Mouse (Mus musculus): ENCODE data around the gene Ephb2.

Ephb2 gene

DNA sequence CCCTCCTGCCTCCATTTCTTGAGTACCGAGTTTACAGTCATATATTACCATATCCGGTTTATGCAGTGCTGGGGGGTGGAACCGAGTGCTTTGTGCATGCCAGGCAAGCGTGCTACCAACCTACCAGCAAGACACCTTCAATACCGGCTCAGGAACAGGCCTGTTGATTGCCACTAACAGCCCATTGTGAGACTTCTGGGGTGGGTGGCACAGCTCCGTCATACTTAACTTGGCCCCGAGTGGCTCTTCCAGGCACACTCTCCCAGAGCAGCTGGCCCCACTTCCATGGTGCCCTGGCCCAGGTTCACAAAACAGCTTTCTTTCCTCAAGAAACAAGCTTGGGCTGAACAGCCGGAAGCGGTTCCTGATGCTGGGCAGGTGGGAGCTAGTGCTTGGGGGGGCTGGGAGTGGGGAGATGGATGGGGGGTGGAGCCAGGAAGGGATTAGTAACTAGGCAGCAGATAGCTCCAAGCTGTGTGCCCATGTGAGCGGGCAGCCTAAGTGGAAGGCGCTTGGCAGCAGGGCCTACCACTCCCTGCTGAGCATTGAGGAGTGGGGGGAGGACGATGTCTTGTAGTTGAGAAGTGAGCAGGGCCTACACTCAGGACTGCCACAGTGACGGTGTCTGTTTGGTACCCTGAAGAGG lies 183.8 kb downstream of the Ephb2 start:
- 41% methylated on average over 13 of the region's 13 CpGs for WGBS

DNA sequence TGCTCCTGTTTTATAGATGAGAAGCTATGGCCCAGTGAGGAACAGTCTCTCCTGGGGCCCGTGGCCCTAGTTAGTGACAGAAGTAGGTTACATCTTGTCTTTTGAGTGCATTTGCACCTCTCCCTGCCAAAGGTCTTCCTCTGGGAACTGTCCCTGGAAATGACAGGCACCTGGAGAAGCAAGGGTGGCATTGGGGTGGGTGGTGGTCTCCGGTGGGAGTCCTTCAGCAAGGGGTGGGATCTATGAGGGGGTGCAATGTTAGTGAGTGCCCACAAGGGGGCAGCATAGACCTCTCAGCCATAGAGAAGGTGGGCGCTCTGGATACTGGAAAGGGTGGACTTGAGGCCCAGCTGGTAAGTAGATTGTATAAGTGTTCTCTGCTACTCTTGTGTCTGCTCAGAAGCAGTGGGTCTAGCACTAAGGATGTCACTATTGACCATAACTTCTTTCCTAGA lies 184.4 kb downstream of the Ephb2 start:
- WGBS = 42% methylated on average over 3 of the region's 3 CpGs

DNA sequence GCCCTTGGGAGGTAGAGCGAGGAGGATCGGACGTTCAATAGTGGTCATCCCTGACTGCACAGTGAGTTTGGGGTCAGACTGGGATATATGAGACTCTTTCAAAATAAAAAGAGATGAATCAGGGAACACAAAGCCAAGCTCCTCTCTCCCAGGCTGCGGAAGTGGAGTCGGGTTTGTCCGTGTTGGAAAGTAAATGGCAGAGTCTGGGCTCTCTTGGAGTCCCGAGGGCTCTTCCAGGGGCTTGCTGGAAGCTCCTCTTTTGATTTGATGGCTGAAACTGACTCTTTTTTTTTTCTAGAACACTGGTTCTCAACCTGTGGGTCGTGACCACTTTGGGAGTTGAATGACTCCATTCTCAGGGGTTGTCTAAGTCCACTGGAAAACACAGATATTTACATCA lies 185.5 kb downstream of the Ephb2 start:
- WGBS = 84% methylated on average over 8 of the region's 8 CpGs

DNA sequence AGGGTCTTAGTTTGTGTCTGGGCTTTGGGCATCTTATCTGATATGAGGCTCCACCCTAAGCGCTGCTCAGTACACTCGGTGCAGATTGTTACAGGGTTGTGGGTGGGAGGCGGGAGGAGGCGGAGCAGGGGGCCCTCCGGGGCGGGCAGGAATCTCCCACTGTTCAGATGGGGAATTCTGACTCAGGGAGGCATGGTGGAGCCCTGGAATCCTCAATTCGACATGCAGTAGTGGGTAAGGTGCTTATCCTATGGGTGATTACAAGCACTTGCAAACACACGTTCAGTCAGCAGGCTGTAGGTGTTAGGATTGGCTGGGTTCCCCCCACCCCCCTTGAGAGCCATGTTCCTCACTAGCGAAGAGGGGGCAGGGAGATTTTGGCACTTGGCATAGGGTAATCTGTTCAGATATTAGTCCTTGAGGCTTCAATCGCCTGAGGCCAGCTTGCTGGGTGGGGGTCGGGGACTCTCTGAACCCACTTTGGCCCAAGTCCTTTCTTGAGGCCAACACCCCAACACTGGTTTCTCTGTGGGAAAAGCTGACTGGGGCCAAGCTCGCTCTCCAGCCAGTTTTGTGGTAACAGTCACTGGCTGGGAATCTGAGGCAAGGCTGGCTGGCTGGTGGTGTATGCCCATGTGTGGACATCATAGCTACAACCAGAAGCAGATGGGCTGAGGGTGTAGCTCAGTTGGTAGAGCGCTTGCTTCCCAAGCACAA lies 186.2 kb downstream of the Ephb2 start:
- 27% methylated on average over 13 of the region's 13 CpGs for WGBS

DNA sequence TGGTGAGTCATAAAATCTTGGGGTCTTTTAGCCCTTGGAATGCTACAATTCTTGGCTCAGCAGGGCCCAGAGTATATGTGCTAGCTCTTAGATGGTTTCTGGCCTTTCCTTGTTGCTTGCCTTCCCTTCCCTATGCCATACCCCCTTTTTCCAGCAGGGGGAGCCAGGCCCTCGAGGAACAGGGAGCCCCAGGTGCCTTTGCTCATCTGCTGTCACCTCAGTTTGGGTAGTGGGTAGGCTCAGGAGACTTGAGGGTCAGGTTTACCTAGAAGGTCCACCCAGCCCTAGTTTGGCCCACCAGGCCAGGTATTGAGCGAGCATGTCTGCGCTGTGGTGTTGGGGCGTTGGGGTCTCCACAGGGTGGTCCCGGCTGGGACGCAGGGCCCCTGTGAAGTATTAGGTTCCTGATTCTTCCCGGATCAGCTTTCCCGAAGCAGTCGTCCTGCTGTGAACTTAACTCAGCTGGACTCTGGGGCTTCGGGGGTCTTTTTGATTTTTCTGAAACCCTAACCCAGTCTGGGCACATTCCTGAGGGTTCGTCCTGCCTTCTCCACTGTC lies 186.8 kb downstream of the Ephb2 start:
- WGBS = 14% methylated on average over 11 of the region's 11 CpGs

DNA sequence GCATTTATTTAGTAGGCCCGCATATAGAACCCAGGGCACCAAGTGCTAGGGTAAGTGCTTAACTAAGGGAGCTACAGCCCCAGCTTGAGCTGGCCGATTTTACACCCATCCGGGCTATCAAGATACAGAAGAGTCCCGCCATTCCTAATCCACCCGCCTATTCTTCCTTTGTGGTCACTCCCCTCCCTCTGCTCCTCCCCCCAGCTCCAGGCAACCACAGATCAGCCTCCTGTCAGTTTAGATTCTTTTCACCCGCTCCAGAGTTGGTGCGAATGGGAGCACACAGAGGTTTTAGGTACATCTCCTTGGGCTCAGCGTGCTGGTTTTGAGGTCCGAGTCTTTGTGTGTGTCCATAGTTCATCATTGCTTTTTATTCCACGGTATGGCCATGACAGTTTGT lies 196.9 kb downstream of the Ephb2 start:
- WGBS = 27% methylated on average over 10 of the region's 10 CpGs

DNA sequence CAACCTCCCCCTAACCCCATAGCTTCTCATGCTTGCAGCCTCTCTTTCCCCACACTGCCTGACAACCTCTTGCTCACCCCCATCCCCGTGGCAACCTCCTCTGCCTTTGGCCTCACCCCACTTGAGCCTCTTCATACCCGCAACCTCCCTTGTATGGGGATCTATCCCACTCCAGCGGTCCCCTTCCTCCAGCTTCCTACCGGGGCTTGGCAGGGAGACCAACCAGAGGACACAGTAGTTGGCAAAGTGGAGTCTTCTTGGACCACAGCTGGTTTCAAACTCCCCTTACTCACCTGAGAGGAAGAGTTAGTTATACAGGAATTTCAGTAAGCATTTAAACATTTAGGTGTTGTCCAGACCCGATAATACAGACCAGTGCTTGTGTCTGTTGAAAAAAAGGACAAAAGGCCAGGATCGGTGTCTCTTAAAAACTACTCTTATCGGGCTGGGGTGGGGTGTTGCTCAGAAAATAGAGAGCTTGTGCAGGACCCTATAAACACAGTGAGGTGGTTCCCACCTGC lies 197.5 kb downstream of the Ephb2 start:
- WGBS = 49% methylated on average over 7 of the region's 7 CpGs

DNA sequence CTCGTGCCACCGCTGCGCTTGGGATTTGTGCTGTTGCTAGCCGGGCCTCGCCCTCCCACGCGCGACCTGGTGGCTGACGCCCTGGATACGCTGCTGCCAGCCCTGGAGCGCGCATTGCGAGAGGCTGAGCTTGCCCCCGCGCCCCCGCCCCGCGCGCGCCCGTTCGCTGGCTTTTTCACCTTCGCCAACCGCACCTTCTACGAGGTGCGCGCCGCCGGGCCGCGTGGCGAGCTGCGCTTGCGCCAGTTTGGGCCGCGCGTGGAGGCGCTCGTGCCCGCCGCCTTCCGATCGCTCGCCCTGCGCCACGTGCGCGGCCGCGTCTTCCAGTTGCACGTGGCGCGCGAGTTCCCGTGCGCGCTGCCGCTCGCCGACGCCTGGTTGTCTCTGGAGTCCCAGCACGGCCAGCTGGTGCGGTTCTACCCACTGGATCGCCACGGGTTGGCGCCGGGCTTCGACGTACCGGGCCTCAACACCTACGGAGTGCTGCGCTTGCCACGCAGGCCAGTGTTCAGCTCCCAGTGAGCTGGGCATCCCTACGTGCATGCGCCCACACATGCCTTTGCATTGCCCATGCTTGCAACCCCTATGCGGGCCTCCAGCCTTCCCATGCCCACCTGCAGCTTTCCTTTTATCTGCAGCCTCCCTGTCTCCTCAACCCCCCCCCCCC lies 198.1 kb downstream of the Ephb2 start:
- WGBS = 3% methylated on average over 75 of the region's 76 CpGs

DNA sequence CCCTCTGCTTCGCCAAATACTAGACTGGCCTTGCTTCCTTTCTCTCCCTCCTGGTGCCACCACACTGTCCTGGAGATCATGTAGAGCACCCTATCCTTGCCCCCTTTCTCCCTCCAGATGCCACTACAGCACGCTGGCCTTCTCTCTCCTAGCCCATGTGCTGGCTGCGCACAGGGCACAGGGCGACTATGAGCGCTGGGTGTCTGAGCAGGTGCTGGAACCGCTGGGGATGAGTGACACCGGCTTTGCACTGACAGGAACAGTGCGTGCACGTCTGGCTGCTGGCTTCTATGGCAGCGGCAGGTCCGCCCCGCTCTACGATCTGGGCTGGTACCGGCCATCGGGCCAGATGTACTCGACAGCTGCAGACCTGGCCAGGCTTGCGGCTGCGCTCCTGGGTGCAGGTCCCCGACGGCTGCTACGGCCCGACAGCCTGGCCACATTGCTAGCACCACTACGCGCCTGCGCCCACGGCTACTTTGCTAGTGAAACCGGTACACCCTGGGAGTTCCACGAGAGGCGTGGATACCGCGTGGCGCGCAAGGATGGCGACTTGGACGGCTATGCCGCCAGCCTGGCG lies 198.7 kb downstream of the Ephb2 start:
- 14% methylated on average over 37 of the region's 37 CpGs for WGBS

DNA sequence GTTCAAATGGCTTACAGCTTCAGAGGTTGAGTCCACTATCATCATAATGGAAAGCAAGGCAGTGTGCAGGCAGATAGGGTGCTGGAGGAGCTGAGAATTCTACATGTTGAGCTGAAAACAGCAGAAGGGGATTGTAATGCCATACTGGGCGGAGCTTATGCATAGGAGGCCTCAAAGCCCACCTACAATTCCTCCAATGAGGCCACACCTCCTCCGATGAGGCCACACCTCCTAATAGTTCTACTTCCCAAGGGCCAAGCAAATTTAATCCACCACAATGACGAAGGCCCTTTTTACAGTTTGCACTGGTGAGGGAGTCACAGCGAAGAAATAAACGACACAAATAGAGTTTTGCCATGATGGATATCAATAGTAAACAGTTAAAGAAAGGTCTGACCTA lies 199.3 kb downstream of the Ephb2 start:
- 77% methylated on average over 5 of the region's 5 CpGs for WGBS

DNA sequence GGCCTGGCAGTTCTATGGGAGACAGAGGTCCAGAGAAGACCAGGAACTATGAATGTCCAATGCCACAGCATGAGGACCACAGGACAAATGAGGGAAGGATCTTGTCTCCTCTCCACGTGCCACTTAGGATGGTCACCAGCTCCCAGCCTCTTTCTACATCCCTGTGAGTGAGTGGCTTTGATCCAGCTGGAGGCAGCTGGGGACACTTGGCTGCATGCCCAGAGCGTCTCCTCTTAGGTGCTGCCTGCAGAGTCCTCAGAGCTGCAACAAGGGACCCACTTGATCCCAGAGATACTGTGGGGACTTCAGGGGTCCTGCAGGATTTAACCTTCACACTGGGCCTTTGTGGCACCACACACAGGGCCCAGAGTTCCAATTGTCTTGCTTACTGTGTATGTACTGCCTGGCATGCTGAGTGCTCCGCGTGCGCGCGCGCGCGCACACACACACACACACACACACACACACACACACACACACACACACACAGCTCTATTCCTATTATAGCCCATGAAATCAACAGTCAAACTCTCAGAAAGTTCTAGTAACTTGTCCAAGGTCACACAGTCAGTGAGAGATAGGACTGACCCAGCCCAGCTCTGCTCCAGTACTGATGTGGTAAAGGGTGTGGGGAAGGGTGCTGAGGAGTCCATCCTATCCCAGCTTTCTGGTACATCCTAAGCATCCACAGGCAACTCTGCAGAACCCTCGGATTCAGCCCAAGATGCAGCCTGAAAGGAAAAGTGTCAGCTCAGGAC lies 204.4 kb downstream of the Ephb2 start:
- 69% methylated on average over 11 of the region's 11 CpGs for WGBS

DNA sequence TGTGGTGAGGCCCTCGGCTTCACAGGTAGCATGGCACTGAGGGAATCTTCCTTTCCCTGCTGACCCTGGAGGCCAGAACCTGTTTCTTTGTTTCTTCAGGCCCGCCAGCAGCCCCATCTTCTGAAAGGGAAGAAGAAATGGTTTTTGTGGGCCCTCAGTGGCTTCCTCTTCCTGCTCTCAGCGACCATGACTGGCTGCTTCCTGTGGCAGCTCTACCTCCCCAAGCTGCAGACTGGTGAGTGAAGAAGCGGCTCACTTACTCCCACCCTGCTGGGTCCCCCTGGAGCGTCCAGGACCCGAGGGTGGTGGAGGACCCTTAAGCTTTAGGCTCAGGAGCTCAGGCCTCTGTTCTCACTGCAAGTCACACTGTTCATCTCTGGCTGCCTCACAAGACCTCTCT lies 209.2 kb downstream of the Ephb2 start:
- 81% methylated on average over 6 of the region's 6 CpGs for WGBS

DNA sequence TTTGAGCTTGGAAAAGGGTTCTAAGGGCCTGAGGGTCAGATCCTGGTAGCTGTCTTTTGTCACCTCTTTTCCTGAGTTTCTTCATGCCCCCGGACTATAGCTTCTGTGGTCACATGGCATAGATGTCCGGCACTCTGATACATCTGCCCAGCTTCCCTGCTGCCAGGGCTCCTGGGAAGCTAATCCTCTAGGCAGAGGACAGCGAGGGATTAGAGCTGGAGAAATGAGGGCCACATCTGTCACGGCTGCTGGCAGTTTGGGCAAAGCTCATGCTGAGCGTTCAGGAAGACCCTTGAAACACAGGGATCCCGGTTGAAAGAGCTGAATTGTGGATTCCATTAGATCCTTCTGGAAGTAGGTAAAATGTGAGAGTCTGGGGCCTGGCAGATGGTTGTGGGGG lies 213.4 kb downstream of the Ephb2 start, which contains the start of gene Lactbl1:
TSS of gene Lactbl1 (plus strand) at position 234 of the 400 bp plus-strand sequence.
- WGBS = 58% methylated on average over 6 of the region's 6 CpGs

DNA sequence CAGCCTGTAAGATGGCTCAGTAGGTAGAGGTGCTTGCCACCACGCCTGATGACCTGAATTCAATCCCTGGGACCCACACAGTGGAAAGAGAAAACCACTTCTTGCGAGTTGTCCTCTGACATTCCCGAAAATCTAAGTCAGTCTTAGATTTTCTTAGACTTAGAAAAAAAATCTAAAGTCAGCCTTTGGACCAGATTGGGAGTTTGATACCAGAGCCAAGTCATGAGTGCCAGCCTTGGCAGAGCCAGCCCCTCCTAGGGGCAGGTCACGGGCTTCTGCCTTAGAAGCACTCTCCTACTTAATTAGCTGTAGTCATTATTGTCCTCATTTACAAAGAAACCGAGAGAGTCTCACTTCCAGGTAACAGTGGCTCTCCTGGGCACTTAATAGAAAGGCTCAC lies 213.8 kb downstream of the Ephb2 start:
- 64% methylated on average over 5 of the region's 5 CpGs for WGBS

DNA sequence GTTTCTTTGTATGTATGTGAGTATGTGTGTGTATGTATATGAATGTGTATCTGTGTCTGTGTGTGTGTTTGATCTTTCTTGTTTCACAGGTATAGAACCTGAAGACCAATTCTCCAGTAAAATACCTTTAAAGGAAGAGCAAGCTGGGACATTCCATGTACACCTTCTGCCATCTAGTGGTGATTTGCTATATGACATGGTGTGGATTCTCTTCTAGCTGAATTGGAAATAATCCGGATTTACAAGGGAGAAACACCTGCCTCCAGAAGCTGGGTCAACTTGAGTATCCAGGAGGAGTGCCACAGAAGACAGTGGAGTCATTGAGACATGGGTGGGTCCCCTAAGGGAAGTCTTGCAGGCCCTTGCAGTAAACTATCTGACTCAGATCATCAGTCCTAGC lies 214.5 kb downstream of the Ephb2 start:
- WGBS = 0% methylated on average over 1 of the region's 1 CpGs

DNA sequence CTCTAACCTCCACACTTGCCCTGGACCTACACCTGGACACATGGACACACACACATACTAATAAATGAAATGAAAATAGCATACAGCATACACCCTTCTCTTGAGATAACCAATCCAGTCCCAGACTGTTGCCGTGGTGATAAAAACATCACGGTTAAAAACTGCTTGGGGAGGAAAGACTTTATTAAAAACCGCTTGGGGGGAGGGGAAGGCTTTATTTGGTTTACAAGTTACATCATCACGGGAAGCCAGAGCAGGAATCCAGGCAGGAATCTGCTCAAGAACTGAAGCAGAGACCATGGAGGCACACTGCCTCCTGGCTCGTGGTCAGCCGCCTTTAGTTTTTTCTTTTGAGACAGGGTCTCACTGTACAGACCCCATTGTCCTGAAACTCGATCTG lies 222.1 kb downstream of the Ephb2 start:
- WGBS = 53% methylated on average over 7 of the region's 7 CpGs

DNA sequence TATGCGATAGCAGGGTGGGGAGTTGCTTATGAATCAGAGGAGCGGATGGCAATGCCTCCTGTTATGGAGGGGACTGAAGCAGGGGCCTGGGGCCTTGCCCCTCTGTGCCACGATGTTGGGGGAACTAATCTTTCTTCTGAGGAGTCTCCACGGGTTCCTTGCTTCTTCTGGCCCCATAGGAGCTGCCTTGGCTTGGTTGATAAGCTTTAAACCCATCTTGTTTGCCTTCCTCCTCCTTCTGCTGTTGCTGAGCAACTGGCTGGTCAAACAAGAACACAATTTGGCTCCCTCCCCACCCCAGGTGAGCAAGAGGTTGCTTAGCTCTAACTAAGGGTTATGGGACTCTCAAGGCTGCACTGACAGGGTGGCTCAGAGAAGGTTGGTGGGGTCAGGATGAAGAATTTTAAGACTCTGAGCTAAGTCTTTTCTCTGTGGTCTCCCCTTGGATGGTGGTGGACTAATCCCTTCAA lies 225.4 kb downstream of the Ephb2 start, which contains the start of gene Tex46:
TSS of gene Tex46 (plus strand) at position 51 of the 470 bp plus-strand sequence.
- WGBS = 82% methylated on average over 4 of the region's 4 CpGs

DNA sequence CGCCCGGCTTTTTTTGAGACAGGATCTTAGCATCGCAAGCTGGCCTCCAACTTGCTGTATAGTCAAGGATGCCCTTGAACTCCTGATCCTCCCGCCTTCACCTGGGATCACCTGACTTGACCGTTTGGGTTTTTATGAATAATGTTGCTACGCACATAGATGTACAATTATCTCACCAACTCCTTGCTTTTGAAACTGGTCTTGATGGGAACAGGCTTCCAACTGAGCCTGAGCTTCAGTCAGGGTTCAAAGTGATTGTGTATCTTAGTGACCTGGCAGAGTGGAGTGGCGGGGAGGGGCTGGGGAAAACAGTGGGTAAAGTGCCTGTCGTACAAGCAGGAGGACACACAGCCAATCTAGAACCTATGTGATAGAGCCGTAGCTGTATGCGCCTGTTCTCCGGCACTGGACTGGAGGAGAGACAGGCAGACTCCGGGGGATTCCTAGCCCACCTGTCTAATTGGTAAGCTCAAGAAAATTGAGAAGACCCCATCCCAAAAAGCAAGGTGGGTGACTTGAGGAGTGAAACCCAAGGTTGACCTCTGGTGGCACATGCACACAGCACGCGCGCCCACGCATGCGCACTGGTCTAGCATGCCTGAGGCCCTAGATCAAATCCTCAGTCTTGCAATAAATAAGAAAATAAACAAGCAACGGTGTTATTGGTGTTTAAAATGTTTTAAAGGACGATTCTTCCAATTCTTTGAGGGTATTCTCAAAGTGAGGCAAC lies 229.9 kb downstream of the Ephb2 start:
- 92% methylated on average over 19 of the region's 19 CpGs for WGBS

DNA sequence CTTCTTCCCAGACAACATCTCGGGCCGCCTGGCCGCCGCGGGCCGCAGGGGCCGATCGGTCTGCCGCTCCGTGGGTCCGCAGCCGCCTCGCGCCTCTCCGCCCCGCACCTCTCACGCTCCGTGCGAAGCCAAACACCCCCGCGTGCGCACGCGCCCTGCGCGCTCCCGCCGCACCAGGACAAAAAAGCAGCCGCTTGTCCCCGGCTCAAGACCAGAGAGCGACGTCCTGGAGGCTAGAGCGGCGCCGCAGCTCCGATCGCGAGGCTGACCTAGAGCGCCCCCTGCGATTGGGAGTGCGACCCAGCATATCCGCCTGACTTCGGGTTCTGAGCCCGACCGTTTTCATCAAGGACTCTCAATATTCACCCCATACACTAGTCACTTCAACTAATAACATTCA lies 233.2 kb downstream of the Ephb2 start, which contains the start of gene Kdm1a:
TSS of gene Kdm1a (minus strand) at position 156 of the 400 bp plus-strand sequence.
- under 1% methylated on average over 45 of the region's 45 CpGs for WGBS

DNA sequence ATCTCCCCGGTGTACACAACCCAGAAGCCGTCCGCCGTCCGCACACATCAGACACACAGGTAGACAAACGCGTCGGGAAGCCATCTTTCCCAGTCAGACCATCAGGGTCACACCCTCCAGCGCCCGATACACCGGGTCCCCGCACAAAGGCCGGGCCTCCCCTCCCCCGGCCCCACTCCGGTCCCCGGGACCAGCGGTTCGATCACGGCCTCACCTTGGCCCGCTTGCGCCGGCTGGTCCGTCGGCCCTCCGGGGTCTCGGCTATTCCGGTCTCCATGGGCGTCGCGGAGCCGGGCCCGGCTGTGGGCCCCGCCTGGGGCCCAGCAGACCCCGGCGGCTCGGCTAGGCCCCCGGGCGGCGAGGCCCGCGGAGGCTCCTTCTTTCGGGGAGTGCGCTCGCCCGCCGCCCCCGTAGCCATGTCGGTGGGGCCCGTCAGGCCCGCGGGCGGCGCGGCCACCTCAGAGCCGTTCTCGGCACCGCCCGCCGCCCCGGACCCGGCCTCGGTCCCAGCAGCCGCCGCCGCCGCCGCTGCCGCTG lies 233.7 kb downstream of the Ephb2 start:
- WGBS = under 1% methylated on average over 68 of the region's 68 CpGs
